Mouse (Mus musculus): ENCODE results near the gene Sytl2.
A peak's percentile ranks its signal among the peaks of the same experiment; 100 is the strongest.

Sytl2 gene

GRCm38 (mm10) chr7:90301942-90302646 lies at the start of gene Sytl2:
Gene Sytl2, plus strand, starts transcription at chr7:90302252.
- DNase-seq (ENCODE audit: low spot score), result no peak

GRCm38 (mm10) chr7:90252946-90253345 lies 49.1 kb upstream of the Sytl2 start:
- DNase-seq (ENCODE audit: low spot score), result no peak

- DNase-seq (ENCODE audit: low spot score), result no peak
These were observed 43.4 kb upstream of the Sytl2 start for GRCm38 (mm10) chr7:90258701-90259100.

GRCm38 (mm10) chr7:90259899-90260298 lies 42.2 kb upstream of the Sytl2 start:
- DNase-seq (ENCODE audit: low spot score), result no peak

GRCm38 (mm10) chr7:90261902-90262599 lies 40.0 kb upstream of the Sytl2 start:
- no peak for DNase-seq (ENCODE audit: low spot score)

GRCm38 (mm10) chr7:90265289-90265970 lies 36.6 kb upstream of the Sytl2 start, which contains the start of gene Ccdc83:
Gene Ccdc83, minus strand, starts transcription at chr7:90265777.
- DNase-seq (ENCODE audit: low spot score), result peak; percentile 66

- no peak for DNase-seq (ENCODE audit: low spot score)
These were observed 31.9 kb upstream of the Sytl2 start for GRCm38 (mm10) chr7:90270141-90270540.

- no peak for DNase-seq (ENCODE audit: low spot score)
These were observed 27.4 kb upstream of the Sytl2 start for GRCm38 (mm10) chr7:90274561-90275100.

- no peak for DNase-seq (ENCODE audit: low spot score)
These were observed 24.8 kb upstream of the Sytl2 start for GRCm38 (mm10) chr7:90277246-90277645.

GRCm38 (mm10) chr7:90277769-90278168 lies 24.3 kb upstream of the Sytl2 start:
- DNase-seq (ENCODE audit: low spot score), result no peak

- no peak for DNase-seq (ENCODE audit: low spot score)
These were observed 22.9 kb upstream of the Sytl2 start for GRCm38 (mm10) chr7:90279136-90279535.

- no peak for DNase-seq (ENCODE audit: low spot score)
These were observed 21.7 kb upstream of the Sytl2 start for GRCm38 (mm10) chr7:90280274-90280875.

- DNase-seq (ENCODE audit: low spot score), result no peak
These were observed 21.2 kb upstream of the Sytl2 start for GRCm38 (mm10) chr7:90280878-90281277.

- no peak for DNase-seq (ENCODE audit: low spot score)
These were observed 20.1 kb upstream of the Sytl2 start for GRCm38 (mm10) chr7:90281759-90282546.

- no peak for DNase-seq (ENCODE audit: low spot score)
These were observed 19.3 kb upstream of the Sytl2 start for GRCm38 (mm10) chr7:90282786-90283185.

- DNase-seq (ENCODE audit: low spot score), result no peak
These were observed 17.3 kb upstream of the Sytl2 start for GRCm38 (mm10) chr7:90284793-90285192.

GRCm38 (mm10) chr7:90291885-90292284 lies 10.2 kb upstream of the Sytl2 start:
- DNase-seq (ENCODE audit: low spot score), result no peak

- no peak for DNase-seq (ENCODE audit: low spot score)
These were observed 848 bp downstream of the Sytl2 start for GRCm38 (mm10) chr7:90302647-90303552.

- DNase-seq (ENCODE audit: low spot score), result no peak
These were observed 4.0 kb downstream of the Sytl2 start for GRCm38 (mm10) chr7:90306079-90306478.

GRCm38 (mm10) chr7:90306968-90307367 lies 4.9 kb downstream of the Sytl2 start:
- DNase-seq (ENCODE audit: low spot score), result no peak

Measured in c-Kit-positive CD71-positive TER-119-positive erythroid progenitor cells, embryonic 14.5 days (primary cell).